Mouse (Mus musculus) MEL-GATA-1-ER (cell line): ENCODE data around the gene Hyal1.
A peak's percentile ranks its signal among the peaks of the same experiment; 100 is the strongest.

Experiments used
- DNase-seq: peaks from one replicate; pipeline ENCODE4 v3.0.0-alpha.2; 2012; ENCODE audit warnings: low read depth; ENCODE audit errors: extremely low read depth

The Hyal1 gene

DNA sequence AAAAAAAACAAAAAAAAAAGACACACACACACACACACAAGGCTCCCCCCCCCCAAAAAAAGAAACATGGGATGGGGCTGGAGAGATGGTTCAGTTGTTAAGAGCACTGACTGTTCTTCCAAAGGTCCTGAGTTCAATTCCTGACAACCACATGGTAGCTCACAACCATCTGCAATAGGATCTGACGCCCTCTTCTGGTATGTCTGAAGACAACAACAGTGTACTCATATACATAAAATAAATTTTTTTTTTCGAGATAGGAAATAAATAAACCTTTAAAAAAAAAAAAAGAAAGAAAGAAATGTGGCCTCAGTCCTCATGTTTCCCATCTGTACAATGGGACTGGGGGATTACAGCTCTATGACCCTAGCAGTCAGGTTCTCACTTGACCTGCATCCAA lies 40.7 kb downstream of the Hyal1 start:
- DNase-seq: no peak

DNA sequence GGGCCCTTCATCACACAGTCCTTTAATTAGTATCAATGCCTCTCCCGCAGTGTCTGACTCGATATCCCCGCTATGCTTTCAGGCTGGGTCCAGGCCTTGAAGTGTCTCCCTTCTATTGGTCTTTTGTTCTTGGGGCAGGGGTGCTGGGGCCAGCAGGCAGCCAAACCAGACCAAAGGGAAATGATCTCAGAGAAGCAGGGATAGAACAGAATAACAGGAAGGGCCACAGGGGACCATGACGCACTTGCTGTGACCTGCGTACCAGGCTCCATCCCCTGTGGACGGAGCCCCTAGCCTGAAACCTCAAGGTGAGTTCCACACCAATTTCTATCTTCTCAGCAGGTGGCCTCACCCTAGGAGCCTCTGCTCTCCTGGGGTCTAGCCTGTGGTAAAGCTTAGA lies 41.4 kb downstream of the Hyal1 start:
- DNase-seq: no peak

GRCm38 (mm10) chr9:107618778-107619545 lies 42.2 kb downstream of the Hyal1 start:
- no peak for DNase-seq

DNA sequence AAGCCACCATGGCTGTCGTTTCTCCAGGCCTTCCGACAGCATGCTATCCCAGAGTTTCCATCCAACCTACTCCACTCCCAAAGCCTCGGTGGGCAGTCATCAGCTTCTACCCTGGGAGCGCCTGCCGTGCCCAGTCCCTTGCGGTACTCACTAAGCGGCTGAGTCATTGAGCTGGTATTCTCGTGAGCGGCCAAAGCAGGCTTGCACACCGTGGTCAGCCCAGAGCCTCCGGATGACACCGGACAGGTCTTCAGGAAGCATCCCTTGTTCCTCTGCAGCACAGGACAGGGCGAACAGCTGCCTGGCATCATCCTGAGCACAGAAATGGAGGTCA lies 42.8 kb downstream of the Hyal1 start:
- DNase-seq: no peak

DNA sequence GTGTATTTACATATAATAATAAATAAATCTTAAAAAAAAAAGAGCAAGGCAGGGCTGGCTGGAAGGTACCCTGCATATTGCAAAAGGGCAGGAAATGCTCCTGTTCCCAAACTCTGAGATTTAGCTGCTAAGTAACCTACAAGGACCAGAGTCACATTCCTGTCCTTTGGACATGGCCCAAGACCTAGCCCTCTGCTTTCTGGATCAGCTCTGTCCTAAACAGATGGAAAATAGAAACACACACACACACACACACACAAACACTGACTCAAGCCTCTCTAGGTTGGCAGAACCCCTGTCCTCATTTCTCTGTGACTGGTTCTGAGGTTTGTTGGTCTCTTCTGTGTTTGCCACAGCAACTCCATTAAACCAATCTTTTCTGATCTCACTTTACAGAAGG lies 44.2 kb downstream of the Hyal1 start:
- no peak for DNase-seq

- DNase-seq: no peak
Measured at GRCm38 (mm10) chr9:107624539-107624938, 47.8 kb downstream of the Hyal1 start.

- no peak for DNase-seq
Measured at GRCm38 (mm10) chr9:107624951-107625350, 48.2 kb downstream of the Hyal1 start.

GRCm38 (mm10) chr9:107625351-107626128 lies 48.8 kb downstream of the Hyal1 start:
- DNase-seq: no peak

GRCm38 (mm10) chr9:107626158-107626843 lies 49.6 kb downstream of the Hyal1 start:
- no peak for DNase-seq

GRCm38 (mm10) chr9:107626844-107627277 lies 50.1 kb downstream of the Hyal1 start:
- no peak for DNase-seq

DNA sequence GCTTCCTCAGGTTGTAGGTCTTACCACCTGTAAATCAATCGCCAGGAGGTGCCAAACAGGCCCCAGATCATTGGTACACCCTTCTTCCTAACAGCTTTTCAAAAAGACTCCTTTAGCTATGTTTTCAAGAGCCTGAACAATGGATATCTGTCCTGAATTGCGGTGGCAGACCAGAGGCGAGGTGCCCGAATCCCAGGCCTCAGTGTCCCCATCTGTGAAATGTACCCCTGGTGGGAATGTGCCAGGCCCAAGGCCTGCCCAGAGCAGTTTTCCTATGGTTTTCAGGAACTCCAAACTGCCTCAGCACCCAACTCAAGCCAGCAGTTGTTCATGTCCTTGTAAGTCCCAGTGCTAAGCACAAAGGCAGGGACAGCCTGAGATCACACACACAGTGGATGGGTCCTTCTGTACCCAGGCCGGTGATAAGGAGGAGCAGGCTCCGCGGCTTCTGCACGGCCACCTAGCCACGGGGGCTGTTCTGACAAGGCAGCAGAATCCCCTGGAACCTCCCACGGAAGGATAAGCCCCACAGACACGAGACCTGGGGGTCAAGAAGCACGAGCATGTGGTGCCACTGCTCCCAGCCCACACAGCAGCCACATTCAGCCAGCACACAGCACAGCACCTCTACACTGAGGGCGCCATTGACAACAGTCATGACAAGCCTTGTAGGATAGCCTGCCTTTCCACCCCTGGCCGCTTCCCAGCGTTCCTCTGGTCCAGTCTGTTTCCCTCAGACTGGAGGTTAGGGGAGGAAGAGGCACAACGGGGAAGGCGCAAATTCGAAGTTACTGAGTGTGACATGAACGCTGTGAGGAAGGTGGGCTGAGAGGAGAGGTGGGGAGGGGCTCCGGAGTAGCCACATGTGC lies 50.9 kb downstream of the Hyal1 start:
- DNase-seq: no peak

GRCm38 (mm10) chr9:107628721-107629410 lies 52.1 kb downstream of the Hyal1 start:
- DNase-seq: peak; percentile 80

- no peak for DNase-seq
Measured at GRCm38 (mm10) chr9:107629411-107629730, 52.6 kb downstream of the Hyal1 start.

GRCm38 (mm10) chr9:107629901-107630425 lies 53.2 kb downstream of the Hyal1 start:
- no peak for DNase-seq

GRCm38 (mm10) chr9:107630576-107630975 lies 53.8 kb downstream of the Hyal1 start:
- no peak for DNase-seq
